Comparison of ENCODE assay signal across 15 mouse cellular contexts in genomic region chr8:84388773-84389172, GRCm38 (mm10). TPM values are rescaled to one million over a fixed set of nuclear protein-coding genes. Genes with fewer than 3 reads are reported as not detected.
DNase-seq lines count a peak whose midpoint lies in the region; ATAC-seq and TF ChIP-seq lines count a peak whose summit lies in the region.
"Had no signal": no experiment of that assay in that cellular context is flagged by ENCODE, and none has a peak within 500 bp of the region (broad histone marks: within the 10 kb centered on the region; RNA-seq: fewer than 3 reads in every experiment).

No protein-coding gene starts in this region.

- H3K4me3 ChIP-seq in heart, adult 2 months: no peak overlapping the region
- no peak overlapping the region for H3K4me3 ChIP-seq in midbrain, embryonic 12.5 days
- no peak overlapping the region for H3K4me3 ChIP-seq in midbrain, embryonic 14.5 days (replicated peaks; ENCODE audit: low read depth, low read length)
- H3K4me3 ChIP-seq: embryonic facial prominence, embryonic 13.5 days; limb, embryonic 12.5 days had no signal

- no peaks in the 10 kb centered on the region for H3K4me1 ChIP-seq in heart, adult 2 months (ENCODE audit: control insufficient read depth, insufficient read depth, low read length)
- H3K4me1 ChIP-seq in midbrain, embryonic 12.5 days: no peaks in the 10 kb centered on the region
- no peaks in the 10 kb centered on the region for H3K4me1 ChIP-seq in midbrain, embryonic 14.5 days (ENCODE audit: control insufficient read depth, insufficient read depth, low read length)
- H3K4me1 ChIP-seq: limb, embryonic 12.5 days had no signal

- no peaks in the 10 kb centered on the region; the same call in 1 of the 2 replicates for H3K9me3 ChIP-seq in midbrain, embryonic 12.5 days
- H3K9me3 ChIP-seq in midbrain, embryonic 14.5 days (ENCODE audit: control insufficient read depth, low read length): no peaks in the 10 kb centered on the region
- H3K9me3 ChIP-seq: embryonic facial prominence, embryonic 13.5 days; limb, embryonic 12.5 days had no signal

- H3K4me2 ChIP-seq in midbrain, embryonic 12.5 days (replicated peaks): no peak overlapping the region
- no peak overlapping the region for H3K4me2 ChIP-seq in midbrain, embryonic 14.5 days (ENCODE audit: low read length)
- H3K4me2 ChIP-seq: embryonic facial prominence, embryonic 13.5 days; limb, embryonic 12.5 days had no signal

- no peak overlapping the region for H3K27ac ChIP-seq in heart, adult 2 months
- no peak overlapping the region for H3K27ac ChIP-seq in midbrain, embryonic 12.5 days (replicated peaks)
- H3K27ac ChIP-seq in midbrain, embryonic 14.5 days (replicated peaks; ENCODE audit: low read depth, low read length): no peak overlapping the region
- H3K27ac ChIP-seq: embryonic facial prominence, embryonic 13.5 days; limb, embryonic 12.5 days had no signal

- DNase-seq in heart, adult 9 months (ENCODE audit: low spot score in 2 of 2): peak; percentile 1 to 4
- DNase-seq in heart, adult 2 months: no peak
- no peak for DNase-seq in midbrain, embryonic 14.5 days
- DNase-seq in lung, postnatal 10 days: peak; percentile 53
- DNase-seq in right cerebral cortex, adult 2 months (ENCODE audit: low spot score in 2 of 2): no peak
- no peak for DNase-seq in layer of hippocampus, adult 9-10 months (ENCODE audit: low spot score)
- no peak for DNase-seq in layer of hippocampus, postnatal 25 days (ENCODE audit: extremely low spot score in 1 of 2, low spot score in 1 of 2)
- DNase-seq: cerebellum, postnatal 14 days; gastrocnemius, postnatal 10 days; right cerebral cortex, postnatal 4 days had no signal

- TF ChIP-seq EP300 in heart, adult 2 months (IDR thresholded peaks at IDR 0.05; ENCODE audit: insufficient read depth, low read depth, low read length): no peak

- no peaks in the 10 kb centered on the region for H3K27me3 ChIP-seq in heart, adult 2 months (ENCODE audit: control insufficient read depth, insufficient read depth, low read length)
- no peaks in the 10 kb centered on the region for H3K27me3 ChIP-seq in midbrain, embryonic 12.5 days
- H3K27me3 ChIP-seq in midbrain, embryonic 14.5 days (ENCODE audit: control insufficient read depth, insufficient read depth, low read length): no peaks in the 10 kb centered on the region
- H3K27me3 ChIP-seq: embryonic facial prominence, embryonic 13.5 days; limb, embryonic 12.5 days had no signal

- 12% methylated on average over 9 of the region's 9 CpGs for WGBS in heart, adult 2 months
- WGBS in midbrain, embryonic 12.5 days: 82% methylated on average over 9 of the region's 9 CpGs
- 87% methylated on average over 9 of the region's 9 CpGs for WGBS in midbrain, embryonic 14.5 days

- no peak overlapping the region for H3K9ac ChIP-seq in heart, adult 2 months (ENCODE audit: low read depth, low read length)
- 0 out of 2 replicates have a peak overlapping the region, but pooled peaks have one; percentile 28 for H3K9ac ChIP-seq in midbrain, embryonic 12.5 days (replicated peaks)
- H3K9ac ChIP-seq in midbrain, embryonic 14.5 days (replicated peaks; ENCODE audit: low read length): no peak overlapping the region
- H3K9ac ChIP-seq: embryonic facial prominence, embryonic 13.5 days; limb, embryonic 12.5 days had no signal

- TF ChIP-seq CTCF in heart, adult 2 months (IDR thresholded peaks at IDR 0.05): no peak

- ATAC-seq in midbrain, embryonic 12.5 days (ENCODE audit: low FRiP score, low read depth): no peak
- no peak for ATAC-seq in midbrain, embryonic 14.5 days (ENCODE audit: low FRiP score, low TSS enrichment)
- ATAC-seq: forebrain, embryonic 14.5 days; hindbrain, embryonic 16.5 days had no signal

- H3K36me3 ChIP-seq in heart, adult 2 months (ENCODE audit: control insufficient read depth, insufficient read depth, low read length): no peaks in the 10 kb centered on the region
- H3K36me3 ChIP-seq in midbrain, embryonic 12.5 days: no peaks in the 10 kb centered on the region
- H3K36me3 ChIP-seq in midbrain, embryonic 14.5 days (ENCODE audit: control insufficient read depth, insufficient read depth, low read length): no peaks in the 10 kb centered on the region
- H3K36me3 ChIP-seq: embryonic facial prominence, embryonic 13.5 days; limb, embryonic 12.5 days had no signal

- H3K79me2 ChIP-seq in heart, adult 2 months (replicated peaks; ENCODE audit: control insufficient read depth, insufficient read depth, low read length): no peaks in the 10 kb centered on the region

- TF ChIP-seq POLR2A in heart, adult 2 months (IDR thresholded peaks at IDR 0.05; ENCODE audit: insufficient read depth, low read depth, low read length): no peak

- intact Hi-C loops in heart, adult 2 months (cut with DNase I): no loop called here

RNA-seq across cellular contexts. Expression of gene Cacna1a, which starts 0.5 kb away (rescaled TPM):
- total RNA-seq in heart, adult 2 months (2021): 1 to 10 TPM; 2.5 to 2.7 TPM
- polyA plus RNA-seq in heart, adult 2 months (2012; rRNA removed): 4.4 and 5.9 TPM in 2 replicates
- polyA plus RNA-seq in midbrain, embryonic 12.5 days (2016; fragmentation: Nextera tagmentation; extraction: Ambion mirVana): 14.0 and 15.0 TPM in 2 replicates
- polyA plus RNA-seq in midbrain, embryonic 14.5 days (2014; fragmentation: Nextera tagmentation; extraction: Ambion mirVana): 13.8 and 16.1 TPM in 2 replicates
- 100 to 1,000 TPM; 175 to 232 TPM for total RNA-seq in layer of hippocampus, postnatal 25 days (2021)

Comparison
In these comparisons a context has a peak if more than half of its experiments do, and no peak if none do; other contexts are left out.
1. DNase-seq: peak in heart, adult 9 months (2 of 2) and lung, postnatal 10 days (single experiment); none in heart, adult 2 months (0 of 2), midbrain, embryonic 14.5 days (single experiment), right cerebral cortex, adult 2 months (0 of 2), layer of hippocampus, adult 9-10 months (single experiment) and layer of hippocampus, postnatal 25 days (0 of 2).